10 mouse cellular contexts compared by ENCODE assay signal in genomic region chr6:144513761-144514160, GRCm38 (mm10).
DNase-seq lines count a peak whose midpoint lies in the region; ATAC-seq and TF ChIP-seq lines count a peak whose summit lies in the region.
"Had no signal": no experiment of that assay in that cellular context is flagged by ENCODE, and none has a peak within 500 bp of the region (broad histone marks: within the 10 kb centered on the region; RNA-seq: fewer than 3 reads in every experiment).

No protein-coding gene starts in this region.

- peak; percentile 15 for DNase-seq in gastrocnemius, postnatal 10 days
- DNase-seq in gastrocnemius, postnatal 36 days, result no peak
- DNase-seq in 3134 (ENCODE audit: extremely low read depth, insufficient read length, low spot score), result peak; percentile 28
- peak; percentile 63 for DNase-seq in adrenal gland, postnatal 10 days
- peak; percentile 61 for DNase-seq in kidney, postnatal 10 days
- DNase-seq in left cerebral cortex, adult 2 months (ENCODE audit: extremely low spot score in 1 of 2, low spot score in 2 of 2), result no peak
- no peak for DNase-seq in spleen, postnatal 4 days (ENCODE audit: low spot score in 2 of 2)

- H3K27ac ChIP-seq in left cerebral cortex, adult 2 months, result no peak overlapping the region
- H3K27ac ChIP-seq: lung, embryonic 15.5 days had no signal

- ATAC-seq in erythroblast, adult 5-6 weeks (replicated peaks; ENCODE audit: low FRiP score, poor library complexity, severe bottlenecking), result no peak
- ATAC-seq: inflammation-experienced regulatory T-cells, adult 6 months had no signal

- H3K4me3 ChIP-seq in left cerebral cortex, adult 2 months, result no peak overlapping the region
- H3K4me3 ChIP-seq: lung, embryonic 15.5 days had no signal

- intact Hi-C loops in gastrocnemius, postnatal 36 days (cut with DNase I), result no loop called here
- intact Hi-C loops in left cerebral cortex, adult 2 months (cut with DNase I), result loop anchor here (5.0 kb wide), 1 partner anchor 304 kb away; no protein-coding TSS in a partner anchor

- TF ChIP-seq CTCF in left cerebral cortex, adult 2 months (IDR thresholded peaks at IDR 0.05), result no peak

Comparison
In these comparisons a context has a peak if more than half of its experiments do, and no peak if none do; other contexts are left out.
1. DNase-seq: peak in gastrocnemius, postnatal 10 days (single experiment), 3134 (single experiment), adrenal gland, postnatal 10 days (single experiment) and kidney, postnatal 10 days (single experiment); none in gastrocnemius, postnatal 36 days (0 of 2), left cerebral cortex, adult 2 months (0 of 2) and spleen, postnatal 4 days (0 of 2).